Mouse (Mus musculus) midbrain, embryonic 14.5 days (tissue): Measurements from ENCODE around the gene Plcb3. TPM values are rescaled to one million over a fixed set of nuclear protein-coding genes. Genes with fewer than 3 reads are reported as not detected.

Source experiments
- ATAC-seq: fragments of 200-750 bp; cut with Nextera tagmentation; 2 replicates; pipeline ENCODE4 v1.8.0; 2017; ENCODE audit warnings: moderate number of reproducible peaks, moderate library complexity; ENCODE audit not compliant: low FRiP score, low TSS enrichment
- DNase-seq: peaks from one replicate; pipeline ENCODE4 v3.0.0-alpha.2; 2015
- H3K27ac ChIP-seq: fragments of 300-500 bp; sonication (generic); replicated peaks from 2 replicates; pipeline ENCODE4 v1.5.1; 2014; ENCODE audit warnings: mild to moderate bottlenecking, low read depth, low read length, moderate library complexity
- H3K27me3 ChIP-seq: fragments of 300-500 bp; sonication (generic); 2 replicates; pipeline ENCODE4 v1.6.1; 2014; ENCODE audit warnings: low read length, control low read depth, mixed read lengths; ENCODE audit not compliant: control insufficient read depth, insufficient read depth
- H3K36me3 ChIP-seq: fragments of 300-500 bp; sonication (generic); 2 replicates; pipeline ENCODE4 v1.6.1; 2014; ENCODE audit warnings: low read length, control low read depth; ENCODE audit not compliant: control insufficient read depth, insufficient read depth
- H3K4me1 ChIP-seq: fragments of 300-500 bp; sonication (generic); 2 replicates; pipeline ENCODE4 v1.6.1; 2014; ENCODE audit warnings: mild to moderate bottlenecking, antibody characterized with exemption, low read length, control low read depth; ENCODE audit not compliant: control insufficient read depth, insufficient read depth
- H3K4me2 ChIP-seq: fragments of 300-500 bp; sonication (generic); 2 replicates; pipeline ENCODE4 v1.6.1; 2014; ENCODE audit warnings: mild to moderate bottlenecking, low read length, moderate library complexity
- H3K4me3 ChIP-seq: fragments of 300-500 bp; sonication (generic); replicated peaks from 2 replicates; pipeline ENCODE4 v1.5.1; 2014; ENCODE audit warnings: low read depth, low read length
- H3K9ac ChIP-seq: fragments of 300-500 bp; sonication (generic); replicated peaks from 2 replicates; pipeline ENCODE4 v1.6.1; 2014; ENCODE audit warnings: mild to moderate bottlenecking, low read length, moderate library complexity
- H3K9me3 ChIP-seq: fragments of 300-500 bp; sonication (generic); 2 replicates; pipeline ENCODE4 v1.6.1; 2016; ENCODE audit warnings: low read length, control low read depth, mixed read lengths; ENCODE audit not compliant: control insufficient read depth
- WGBS: fragments of 180-500 bp; shearing (Covaris S2); extraction: QIAGEN DNeasy Blood & Tissue Kit; methylation state at CpG from one replicate; pipeline ENCODE4 v1.1.7; 2014; 5-methylcytosine and 5-hydroxymethylcytosine counted together
- polyA plus RNA-seq: library from polyadenylated mRNA; unstranded; fragments of >200 nt; fragmentation: Nextera tagmentation; extraction: Ambion mirVana; gene quantifications from 2 replicates; pipeline ENCODE4 v1.2.1, GENCODE M21; 2014

The Plcb3 gene
- polyA plus RNA-seq, 1 experiment from 2014 or later = 8.8 TPM

DNA sequence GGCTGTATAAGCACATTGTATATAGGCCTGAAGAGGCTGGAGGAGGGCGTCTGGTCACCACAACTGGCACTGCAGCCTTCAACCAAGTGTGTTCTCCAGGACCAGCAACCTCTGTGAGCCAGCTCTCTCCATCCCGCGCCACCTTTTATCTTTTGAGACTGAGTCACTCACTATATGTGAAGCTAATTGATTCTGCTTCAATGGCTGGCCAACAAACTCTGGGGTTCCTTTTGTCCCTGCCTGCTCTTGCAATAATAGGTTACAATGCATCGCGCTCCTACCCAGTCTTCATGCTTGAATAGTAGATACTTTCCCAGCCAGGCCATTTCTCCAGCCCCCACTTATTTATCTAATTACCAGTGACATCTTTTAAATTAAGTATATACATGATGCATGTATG lies 7.4 kb upstream of the Plcb3 start:
- Histone ChIP-seq H3K9ac (no peak overlapping the region), H3K27me3 (no peaks in the 10 kb centered on the region), H3K9me3 (no peaks in the 10 kb centered on the region), H3K4me3 (no peak overlapping the region), H3K4me2 (no peak overlapping the region), H3K27ac (no peak overlapping the region), H3K4me1 (peaks cover 33% of the 10 kb centered on the region), H3K36me3 (peaks cover 13% of the 10 kb centered on the region)
- DNase-seq (no peak), ATAC-seq (no peak)
- 63% methylated on average over 5 of the region's 5 CpGs for WGBS

DNA sequence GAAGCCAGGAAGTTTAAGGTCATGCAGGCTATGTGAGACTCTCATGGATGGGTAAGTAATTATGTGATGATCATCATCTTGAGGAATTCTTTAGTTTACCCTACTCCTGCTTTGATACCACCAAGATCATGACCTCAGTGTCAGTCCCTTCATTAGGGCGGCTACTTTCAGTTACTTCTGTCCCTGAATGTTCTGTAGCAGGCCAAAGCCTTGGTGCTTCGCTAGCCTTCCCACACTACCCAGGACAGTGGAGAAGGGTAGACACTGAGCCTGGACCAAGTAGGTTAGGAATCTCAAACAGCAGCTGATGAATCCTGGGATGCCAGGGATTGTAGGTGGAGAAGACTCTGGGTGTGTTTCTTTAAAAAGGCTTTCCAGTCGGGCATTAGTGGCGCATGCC lies 5.2 kb upstream of the Plcb3 start:
- H3K4me2 ChIP-seq = 0 out of 2 replicates have a peak overlapping the region, but pooled peaks have one; percentile 75
- 91% methylated on average over 4 of the region's 4 CpGs for WGBS
- H3K4me1 ChIP-seq = peaks cover 38% of the 10 kb centered on the region
- ATAC-seq = no peak
- no peak overlapping the region for H3K9ac ChIP-seq
- H3K27me3 ChIP-seq = no peaks in the 10 kb centered on the region
- H3K4me3 ChIP-seq = no peak overlapping the region
- DNase-seq = no peak
- H3K9me3 ChIP-seq = no peaks in the 10 kb centered on the region
- no peak overlapping the region for H3K27ac ChIP-seq
- peaks cover 33% of the 10 kb centered on the region for H3K36me3 ChIP-seq

DNA sequence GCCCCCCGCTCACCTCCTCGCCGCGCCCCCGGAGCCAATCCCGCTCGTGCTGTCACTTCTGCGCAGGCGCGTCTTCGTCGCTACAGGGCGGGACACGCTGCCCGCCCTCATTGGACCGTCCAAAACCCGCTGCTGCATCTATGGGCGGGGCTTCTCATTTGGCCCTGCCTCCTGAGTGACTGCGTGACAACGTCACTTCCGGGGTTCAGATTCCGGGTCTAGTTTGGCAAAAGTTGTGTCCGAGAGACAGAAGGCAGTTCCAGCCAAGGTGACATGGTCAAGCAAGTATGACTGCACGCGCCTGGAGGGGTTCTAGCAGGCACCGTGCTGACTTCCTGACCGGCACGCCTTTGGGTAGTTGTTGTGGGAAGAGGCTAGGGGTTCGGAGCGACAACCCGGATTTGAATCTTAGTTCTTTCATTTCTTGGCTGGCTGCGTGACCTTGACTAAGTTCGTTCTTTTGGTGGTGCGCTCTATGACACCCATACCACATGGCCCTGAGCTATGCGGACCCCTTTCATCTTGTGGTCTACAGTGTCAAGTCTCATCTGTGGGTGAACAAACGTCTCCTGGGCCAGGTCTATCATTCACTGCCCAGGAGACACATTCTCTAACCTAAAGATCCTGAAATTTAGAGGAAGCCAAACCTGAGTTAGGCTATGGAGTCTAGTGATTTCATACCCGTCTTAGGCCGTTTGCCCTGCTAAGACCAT lies 4.3 kb upstream of the Plcb3 start, which contains the start of gene Fkbp2:
Gene Fkbp2, minus strand, starts transcription at position 121 of the 713 bp plus-strand sequence.
- Histone ChIP-seq H3K27ac (peak within 1 kb of the TSS; percentile 96), H3K36me3 (peaks cover 34% of the 10 kb centered on the region), H3K27me3 (no peaks in the 10 kb centered on the region), H3K4me2 (peak within 1 kb of the TSS; percentile 75), H3K4me3 (peak within 1 kb of the TSS; percentile 66), H3K9me3 (no peaks in the 10 kb centered on the region), H3K9ac (peak within 1 kb of the TSS; percentile 75), H3K4me1 (peaks cover 40% of the 10 kb centered on the region)
- peak; percentile 100 for DNase-seq
- WGBS = 2% methylated on average over 38 of the region's 38 CpGs
- peak; percentile 90 for ATAC-seq

DNA sequence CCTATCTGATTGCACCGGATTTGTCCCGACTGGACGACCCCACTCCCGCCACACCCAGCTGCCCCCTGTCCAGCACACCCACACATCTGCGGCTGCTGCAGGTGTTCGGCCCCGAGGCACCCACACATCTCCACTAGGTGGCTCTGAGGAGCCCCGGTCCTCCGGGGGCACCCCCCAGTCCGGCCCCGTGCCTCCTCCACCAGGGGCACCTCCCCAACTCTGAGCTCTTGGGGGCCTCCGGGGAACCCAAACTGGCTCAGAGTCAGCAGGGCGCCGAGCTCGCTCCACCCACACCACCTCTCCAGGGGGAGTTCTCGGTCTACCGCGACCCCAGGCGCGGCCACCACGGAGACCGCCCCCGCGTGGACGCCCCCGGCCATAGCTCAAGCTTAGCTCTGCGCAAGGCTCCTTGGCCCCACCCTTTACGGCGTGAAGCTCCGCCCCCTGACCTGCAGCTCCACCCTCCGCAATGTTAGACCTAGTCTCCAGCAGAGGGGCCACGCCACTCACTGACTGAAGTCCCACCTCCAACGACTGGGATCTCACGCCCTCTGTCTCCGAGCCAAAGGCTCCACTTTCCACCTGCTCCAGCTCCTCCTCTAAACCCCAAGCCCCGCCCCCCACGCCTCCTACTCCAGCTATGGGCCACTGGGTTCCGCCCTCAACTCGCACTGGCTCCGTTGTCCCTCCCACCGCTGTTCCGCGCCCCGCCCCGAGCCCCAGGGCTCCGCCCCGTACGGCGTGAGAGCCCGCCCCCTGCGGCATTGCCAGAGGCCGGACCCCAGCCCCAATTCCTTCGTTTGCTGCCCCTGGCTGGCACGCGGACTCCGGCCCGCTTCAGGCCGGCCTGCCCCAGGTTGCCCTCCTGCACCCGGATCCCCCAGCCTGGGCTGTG lies 3.5 kb upstream of the Plcb3 start:
- Histone ChIP-seq H3K27me3 (no peaks in the 10 kb centered on the region), H3K27ac (peak overlapping the region; percentile 96), H3K9ac (peak overlapping the region; percentile 75), H3K4me3 (peak overlapping the region; percentile 66), H3K36me3 (peaks cover 27% of the 10 kb centered on the region), H3K4me1 (peaks cover 40% of the 10 kb centered on the region), H3K4me2 (peak overlapping the region; percentile 75), H3K9me3 (no peaks in the 10 kb centered on the region)
- under 1% methylated on average over 59 of the region's 59 CpGs for WGBS
- peak; percentile 89 for ATAC-seq
- DNase-seq = peak; percentile 98

DNA sequence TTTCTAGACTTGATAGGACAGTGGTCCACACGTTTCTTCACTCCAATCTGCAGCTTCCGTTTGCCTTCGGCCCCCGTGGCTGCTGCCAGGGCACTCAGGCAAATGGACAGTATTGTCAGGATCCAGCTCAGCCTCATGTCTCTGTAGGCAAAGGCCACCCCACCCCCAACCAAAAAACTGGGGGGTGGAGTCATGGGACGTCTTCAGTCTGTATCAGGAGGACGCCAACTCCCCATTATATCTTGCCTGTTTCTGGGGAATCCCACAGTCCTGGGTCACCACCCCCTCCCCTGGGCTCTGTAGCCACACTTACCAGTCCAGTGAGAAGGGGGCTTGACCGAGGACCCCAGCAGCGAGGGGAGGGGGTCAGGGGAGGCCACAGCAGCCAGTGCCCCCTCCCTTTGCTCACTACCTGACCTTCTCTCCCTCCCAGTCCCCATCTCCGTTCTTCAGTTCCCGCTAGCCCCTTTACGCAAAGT lies 2.8 kb upstream of the Plcb3 start:
- Histone ChIP-seq H3K9ac (peak overlapping the region; percentile 75), H3K4me1 (peaks cover 40% of the 10 kb centered on the region), H3K9me3 (no peaks in the 10 kb centered on the region), H3K36me3 (peaks cover 27% of the 10 kb centered on the region), H3K4me2 (peak overlapping the region; percentile 75), H3K27ac (peak overlapping the region; percentile 96), H3K4me3 (peak overlapping the region; percentile 66), H3K27me3 (no peaks in the 10 kb centered on the region)
- 10% methylated on average over 11 of the region's 11 CpGs for WGBS
- DNase-seq (peak; percentile 32), ATAC-seq (no peak)

DNA sequence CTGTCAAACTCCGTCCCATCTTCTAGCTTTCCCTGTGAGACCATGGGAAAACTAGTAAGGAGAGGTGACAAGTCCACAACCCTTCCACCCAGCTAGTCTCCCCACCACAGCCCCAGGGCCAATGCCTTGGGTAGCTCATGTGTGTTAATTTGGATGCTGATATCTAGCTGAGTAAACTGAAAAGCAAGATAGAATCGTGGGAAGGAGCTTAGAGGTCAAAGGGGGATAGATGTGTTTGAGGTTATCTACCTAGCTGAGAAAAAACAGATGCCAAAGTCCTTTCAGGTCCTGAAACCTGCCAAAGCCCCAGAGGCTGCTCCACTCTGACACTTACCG lies 2.3 kb upstream of the Plcb3 start:
- no peaks in the 10 kb centered on the region for H3K27me3 ChIP-seq
- H3K27ac ChIP-seq = peak overlapping the region; percentile 96; the same call in 1 of the 2 replicates
- peaks cover 26% of the 10 kb centered on the region for H3K36me3 ChIP-seq
- DNase-seq (no peak), ATAC-seq (no peak)
- 57% methylated on average over 3 of the region's 3 CpGs for WGBS
- peaks cover 40% of the 10 kb centered on the region for H3K4me1 ChIP-seq
- peak overlapping the region; percentile 75; the same call in 1 of the 2 replicates for H3K9ac ChIP-seq
- H3K9me3 ChIP-seq = no peaks in the 10 kb centered on the region
- H3K4me3 ChIP-seq = peak overlapping the region; percentile 66
- H3K4me2 ChIP-seq = peak overlapping the region; percentile 75

DNA sequence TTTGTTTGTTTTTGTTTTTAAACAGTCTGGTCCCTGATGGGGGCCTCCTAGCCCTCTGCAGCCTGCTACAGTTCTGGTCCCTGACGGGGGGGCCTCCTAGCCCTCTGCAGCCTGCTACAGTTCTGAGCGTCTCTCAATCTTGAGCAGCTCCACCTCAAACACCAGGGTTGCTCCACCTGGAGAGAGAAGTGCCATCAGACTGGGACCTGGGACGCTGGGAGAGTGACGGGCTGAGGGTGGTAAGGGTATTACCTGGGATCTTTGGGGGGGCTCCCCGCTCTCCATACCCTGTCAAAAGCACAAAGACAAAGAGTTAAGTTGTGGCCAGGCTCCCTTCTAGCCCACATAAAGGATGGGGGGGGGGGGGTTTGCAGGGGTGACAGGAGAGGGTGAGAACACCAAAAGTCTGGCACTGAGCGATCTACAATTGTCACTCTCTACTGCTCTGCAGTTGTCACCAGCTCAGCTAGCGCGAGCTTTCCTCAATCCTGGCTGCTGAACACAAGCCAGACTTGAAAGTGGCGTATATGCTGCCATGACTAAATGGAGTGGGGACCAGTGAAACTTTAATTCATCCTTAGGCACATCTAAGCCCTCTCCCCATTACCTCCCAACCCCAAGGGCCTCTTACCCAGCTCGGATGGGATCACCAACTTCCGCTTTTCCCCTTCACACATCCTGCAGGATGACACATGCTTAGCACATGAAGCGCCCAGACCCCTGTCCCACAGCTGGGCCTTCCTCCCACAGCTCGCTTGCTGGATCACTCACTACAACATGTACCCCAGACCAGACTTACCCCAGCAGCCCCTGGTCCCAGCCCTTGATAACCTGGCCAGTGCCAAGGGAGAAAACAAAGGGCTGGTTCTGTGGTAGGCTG lies 1.7 kb upstream of the Plcb3 start:
- Histone ChIP-seq H3K36me3 (peaks cover 22% of the 10 kb centered on the region), H3K9me3 (no peaks in the 10 kb centered on the region), H3K4me3 (peak overlapping the region; percentile 66; the same call in 1 of the 2 replicates), H3K27ac (0 out of 2 replicates have a peak overlapping the region, but pooled peaks have one; percentile 96), H3K4me2 (peak overlapping the region; percentile 78), H3K9ac (peak overlapping the region; percentile 4; the same call in 1 of the 2 replicates), H3K4me1 (peaks cover 40% of the 10 kb centered on the region), H3K27me3 (no peaks in the 10 kb centered on the region)
- ATAC-seq = no peak
- WGBS = 86% methylated on average over 13 of the region's 13 CpGs
- DNase-seq = no peak
